Mouse (Mus musculus): ENCODE data around the gene Mageh1.
"Not testable (repeated sequence)": the region's sequence is repeated elsewhere in the genome, so short reads cannot be mapped to it uniquely, and the experiment has no call there.

- TF ChIP-seq MAFK (IDR thresholded peaks at IDR 0.05; ENCODE audit: insufficient read depth, low read depth, low read length); CHD2 (IDR thresholded peaks at IDR 0.05; ENCODE audit: low read depth, low read length); ZNF384 (IDR thresholded peaks at IDR 0.05; ENCODE audit: low read depth, low read length); ZC3H11A (IDR thresholded peaks at IDR 0.05; ENCODE audit: borderline replicate concordance, low read depth, low read length): not testable (repeated sequence)
Measured at GRCm38 (mm10) chrX:153025709-153026108, 11.7 kb downstream of the Mageh1 start.

Data from ES-E14 (cell line).